Mouse (Mus musculus): Measurements from ENCODE around the gene Agps. TPM values are rescaled to one million over a fixed set of nuclear protein-coding genes. Genes with fewer than 3 reads are reported as not detected.
A peak's percentile ranks its signal among the peaks of the same experiment; 100 is the strongest.

Agps gene
- polyA plus RNA-seq, 1 experiment = 14.6 TPM

- H3K4me3 ChIP-seq (replicated peaks; ENCODE audit: insufficient read depth, low read depth, low read length) = no peak overlapping the region
- no peak for DNase-seq
- H3K27ac ChIP-seq (ENCODE audit: insufficient read depth, low read length) = no peak overlapping the region
- 71% methylated on average over 3 of the region's 3 CpGs for WGBS
- TF ChIP-seq POLR2A (IDR thresholded peaks at IDR 0.05; ENCODE audit: borderline replicate concordance, insufficient read depth, low read length) (no peak), CTCF (IDR thresholded peaks at IDR 0.05; ENCODE audit: borderline replicate concordance, insufficient read depth, low read depth, low read length) (no peak)
- H3K27me3 ChIP-seq (ENCODE audit: control insufficient read depth, insufficient read depth, low read length) = no peaks in the 10 kb centered on the region
- no peaks in the 10 kb centered on the region for H3K4me1 ChIP-seq (ENCODE audit: control insufficient read depth, insufficient read depth, low read length)
Measured at GRCm38 (mm10) chr2:75874008-75874559, 42.1 kb downstream of the Agps start.

- Histone ChIP-seq H3K27ac (ENCODE audit: insufficient read depth, low read length) (no peak overlapping the region), H3K4me3 (replicated peaks; ENCODE audit: insufficient read depth, low read depth, low read length) (no peak overlapping the region), H3K27me3 (ENCODE audit: control insufficient read depth, insufficient read depth, low read length) (no peaks in the 10 kb centered on the region), H3K4me1 (ENCODE audit: control insufficient read depth, insufficient read depth, low read length) (no peaks in the 10 kb centered on the region)
- WGBS = 44% methylated on average over 3 of the region's 3 CpGs
- no peak for DNase-seq
- no peak for TF ChIP-seq POLR2A (IDR thresholded peaks at IDR 0.05; ENCODE audit: borderline replicate concordance, insufficient read depth, low read length)
- TF ChIP-seq CTCF (IDR thresholded peaks at IDR 0.05; ENCODE audit: borderline replicate concordance, insufficient read depth, low read depth, low read length) = peak; percentile 52; the same call in 1 of the 2 replicates
Measured at GRCm38 (mm10) chr2:75879791-75880190, 47.8 kb downstream of the Agps start.

DNA sequence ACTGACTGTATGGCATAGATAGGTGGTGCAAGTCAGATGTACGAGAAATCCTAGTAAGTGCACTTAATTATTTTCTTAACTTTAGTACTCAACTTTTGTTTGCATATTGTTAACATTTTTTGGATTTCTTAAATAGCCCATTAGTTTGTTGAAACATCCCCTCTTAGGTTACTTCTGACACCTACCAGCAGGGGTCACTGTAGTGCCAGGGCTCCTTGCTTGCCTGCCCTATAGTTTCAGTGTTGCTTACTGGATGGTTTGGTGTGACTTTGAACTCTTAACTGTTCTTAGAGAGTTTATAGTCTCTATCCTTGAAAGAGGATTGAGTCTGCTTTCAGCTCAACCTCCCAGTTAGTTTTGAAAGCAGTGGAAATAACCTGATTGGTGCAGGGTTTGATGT lies 51.6 kb downstream of the Agps start:
- H3K27ac ChIP-seq (ENCODE audit: insufficient read depth, low read length) = no peak overlapping the region
- DNase-seq = peak; percentile 43 to 46
- peak; percentile 84 for TF ChIP-seq CTCF (IDR thresholded peaks at IDR 0.05; ENCODE audit: borderline replicate concordance, insufficient read depth, low read depth, low read length)
- TF ChIP-seq POLR2A (IDR thresholded peaks at IDR 0.05; ENCODE audit: borderline replicate concordance, insufficient read depth, low read length) = no peak
- no peaks in the 10 kb centered on the region for H3K27me3 ChIP-seq (ENCODE audit: control insufficient read depth, insufficient read depth, low read length)
- H3K4me3 ChIP-seq (replicated peaks; ENCODE audit: insufficient read depth, low read depth, low read length) = no peak overlapping the region
- no peaks in the 10 kb centered on the region for H3K4me1 ChIP-seq (ENCODE audit: control insufficient read depth, insufficient read depth, low read length)
- WGBS = 55% methylated on average over 1 of the region's 1 CpGs

DNA sequence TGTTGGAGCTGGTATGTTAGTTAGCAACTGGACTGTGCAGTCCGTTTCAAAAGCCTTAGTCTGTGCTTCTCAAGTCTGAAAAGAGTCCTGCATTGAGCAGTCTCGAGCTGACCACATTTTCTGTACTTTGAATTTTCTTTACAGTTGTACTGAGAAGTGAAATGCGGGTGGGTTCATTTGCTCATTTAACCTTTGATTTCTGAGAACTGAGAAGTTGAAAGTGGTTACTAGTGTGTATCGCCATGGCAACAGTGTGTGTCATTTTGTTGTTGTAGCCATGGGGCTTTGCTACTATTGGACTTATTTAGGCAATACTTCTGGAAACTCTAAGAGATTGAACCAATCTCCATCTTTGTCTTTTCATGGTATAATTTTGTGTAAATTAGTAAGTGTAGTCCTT lies 60.0 kb downstream of the Agps start:
- no peaks in the 10 kb centered on the region for H3K4me1 ChIP-seq (ENCODE audit: control insufficient read depth, insufficient read depth, low read length)
- H3K27ac ChIP-seq (ENCODE audit: insufficient read depth, low read length) = no peak overlapping the region
- no peaks in the 10 kb centered on the region for H3K27me3 ChIP-seq (ENCODE audit: control insufficient read depth, insufficient read depth, low read length)
- no peak for TF ChIP-seq POLR2A (IDR thresholded peaks at IDR 0.05; ENCODE audit: borderline replicate concordance, insufficient read depth, low read length)
- no peak for TF ChIP-seq CTCF (IDR thresholded peaks at IDR 0.05; ENCODE audit: borderline replicate concordance, insufficient read depth, low read depth, low read length)
- no peak overlapping the region for H3K4me3 ChIP-seq (replicated peaks; ENCODE audit: insufficient read depth, low read depth, low read length)
- WGBS = 77% methylated on average over 4 of the region's 4 CpGs
- DNase-seq = no peak

DNA sequence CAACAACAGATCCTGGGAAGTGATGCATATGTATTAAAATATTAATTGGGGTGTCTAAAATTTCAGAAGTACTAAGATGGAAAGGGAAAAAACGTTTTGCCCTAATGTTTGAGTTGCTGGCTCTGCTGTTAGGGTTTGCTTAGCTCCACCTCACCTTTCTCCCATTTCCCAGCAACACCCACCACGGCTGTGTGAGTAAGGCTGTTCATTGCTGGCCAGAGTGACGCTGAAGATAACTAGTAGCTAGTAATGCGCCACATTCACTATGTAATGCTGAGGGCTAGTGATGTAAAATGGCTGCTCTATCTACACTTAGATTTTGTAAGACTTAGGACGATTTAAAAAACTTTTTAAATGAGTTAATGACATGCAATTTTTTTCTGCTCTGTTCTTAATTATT lies 63.7 kb downstream of the Agps start:
- 87% methylated on average over 5 of the region's 5 CpGs for WGBS
- TF ChIP-seq CTCF (IDR thresholded peaks at IDR 0.05; ENCODE audit: borderline replicate concordance, insufficient read depth, low read depth, low read length) (no peak), POLR2A (IDR thresholded peaks at IDR 0.05; ENCODE audit: borderline replicate concordance, insufficient read depth, low read length) (no peak)
- no peak for DNase-seq

GRCm38 (mm10) chr2:75900281-75900680 lies 68.3 kb downstream of the Agps start:
- no peak for TF ChIP-seq CTCF (IDR thresholded peaks at IDR 0.05; ENCODE audit: borderline replicate concordance, insufficient read depth, low read depth, low read length)
- TF ChIP-seq POLR2A (IDR thresholded peaks at IDR 0.05; ENCODE audit: borderline replicate concordance, insufficient read depth, low read length) = no peak
- H3K27ac ChIP-seq (ENCODE audit: insufficient read depth, low read length) = no peak overlapping the region
- H3K4me3 ChIP-seq (replicated peaks; ENCODE audit: insufficient read depth, low read depth, low read length) = no peak overlapping the region
- no peaks in the 10 kb centered on the region for H3K27me3 ChIP-seq (ENCODE audit: control insufficient read depth, insufficient read depth, low read length)
- 100% methylated on average over 1 of the region's 1 CpGs for WGBS
- no peak for DNase-seq
- H3K4me1 ChIP-seq (ENCODE audit: control insufficient read depth, insufficient read depth, low read length) = no peaks in the 10 kb centered on the region

More for the DNA sequence above, 63.7 kb downstream of the Agps start:
- H3K27me3 ChIP-seq (ENCODE audit: control insufficient read depth, insufficient read depth, low read length) = no peaks in the 10 kb centered on the region
- no peak overlapping the region for H3K4me3 ChIP-seq (replicated peaks; ENCODE audit: insufficient read depth, low read depth, low read length)
- H3K4me1 ChIP-seq (ENCODE audit: control insufficient read depth, insufficient read depth, low read length) = no peaks in the 10 kb centered on the region
- H3K27ac ChIP-seq (ENCODE audit: insufficient read depth, low read length) = no peak overlapping the region

GRCm38 (mm10) chr2:75901869-75902268 lies 69.9 kb downstream of the Agps start:
- Histone ChIP-seq H3K4me3 (replicated peaks; ENCODE audit: insufficient read depth, low read depth, low read length) (no peak overlapping the region), H3K27me3 (ENCODE audit: control insufficient read depth, insufficient read depth, low read length) (no peaks in the 10 kb centered on the region), H3K27ac (ENCODE audit: insufficient read depth, low read length) (no peak overlapping the region), H3K4me1 (ENCODE audit: control insufficient read depth, insufficient read depth, low read length) (no peaks in the 10 kb centered on the region)
- TF ChIP-seq POLR2A (IDR thresholded peaks at IDR 0.05; ENCODE audit: borderline replicate concordance, insufficient read depth, low read length) = no peak
- no peak for TF ChIP-seq CTCF (IDR thresholded peaks at IDR 0.05; ENCODE audit: borderline replicate concordance, insufficient read depth, low read depth, low read length)
- 87% methylated on average over 9 of the region's 9 CpGs for WGBS
- no peak for DNase-seq

- Histone ChIP-seq H3K4me3 (replicated peaks; ENCODE audit: insufficient read depth, low read depth, low read length) (no peak overlapping the region), H3K27ac (ENCODE audit: insufficient read depth, low read length) (no peak overlapping the region), H3K27me3 (ENCODE audit: control insufficient read depth, insufficient read depth, low read length) (no peaks in the 10 kb centered on the region), H3K4me1 (ENCODE audit: control insufficient read depth, insufficient read depth, low read length) (no peaks in the 10 kb centered on the region)
- WGBS = 90% methylated on average over 1 of the region's 1 CpGs
- no peak for DNase-seq
- TF ChIP-seq CTCF (IDR thresholded peaks at IDR 0.05; ENCODE audit: borderline replicate concordance, insufficient read depth, low read depth, low read length) = no peak
- no peak for TF ChIP-seq POLR2A (IDR thresholded peaks at IDR 0.05; ENCODE audit: borderline replicate concordance, insufficient read depth, low read length)
Measured at GRCm38 (mm10) chr2:75907142-75907541, 75.2 kb downstream of the Agps start.

Measured in cerebellum, adult 2 months (tissue).